Mouse (Mus musculus) heart, postnatal 14 days (tissue): ENCODE data around the gene Wdr44. TPM values are rescaled to one million over a fixed set of nuclear protein-coding genes. Genes with fewer than 3 reads are reported as not detected.
"Not testable (repeated sequence)": the region's sequence is repeated elsewhere in the genome, so short reads cannot be mapped to it uniquely, and the experiment has no call there.

ENCODE experiments used
- DNase-seq, 2 experiments: peaks; one replicate each; pipeline ENCODE4 v3.0.0; 2021 to 2022
- intact Hi-C: fragments of 180-260 bp; cut with DNase I; formaldehyde crosslinking; loops from one replicate; pipeline ENCODE4 v1.15.1; 2025
- total RNA-seq, 2 experiments: library from RNA; stranded (reverse); gene quantifications; 2 replicates each; pipeline ENCODE4 v1.2.3; 2021

The Wdr44 gene
- total RNA-seq, 2 experiments from 2014 or later = 9.9 to 10.8 TPM

- intact Hi-C loops = no loop called here
- DNase-seq = peak; percentile 18 to 20
These were observed 130.7 kb downstream of the Wdr44 start for GRCm38 (mm10) chrX:23823398-23824023.

DNA sequence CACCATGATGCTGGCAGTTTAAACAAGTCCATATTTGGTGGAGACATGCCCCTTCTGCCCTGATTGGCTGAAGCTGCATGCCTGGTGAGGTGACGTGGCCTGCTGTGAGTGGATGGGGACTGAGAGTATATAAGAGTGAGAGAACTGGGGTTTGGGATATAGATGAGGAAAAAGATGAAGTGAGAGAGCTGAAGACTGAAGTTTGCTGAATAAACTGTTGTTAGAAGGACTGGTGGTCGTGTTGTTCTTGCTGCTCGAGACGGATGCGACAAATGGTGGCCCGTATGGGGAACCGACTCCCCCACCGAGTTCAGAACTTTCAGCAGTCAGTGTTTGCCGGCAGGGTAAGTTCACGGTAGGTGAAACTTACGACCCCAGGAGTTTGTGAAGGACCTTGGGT, 140.9 kb downstream of the Wdr44 start:
- DNase-seq, intact Hi-C loops: not testable (repeated sequence)

GRCm38 (mm10) chrX:23840921-23841320, 148.1 kb downstream of the Wdr44 start:
- intact Hi-C loops = no loop called here
- no peak for DNase-seq

Other genes with a start within 250 kb of the Wdr44 start
- not detected for gene Gm4907, start 189.5 kb downstream of the Wdr44 start, total RNA-seq